Mouse (Mus musculus): ENCODE data around the gene Psmd14. TPM values are rescaled to one million over a fixed set of nuclear protein-coding genes. Genes with fewer than 3 reads are reported as not detected.

The Psmd14 gene
- polyA plus RNA-seq, 1 experiment from 2014 or later, result 206 TPM

- no peak for DNase-seq (ENCODE audit: low spot score)
- no peaks in the 10 kb centered on the region for H3K4me1 ChIP-seq
- no peak overlapping the region for H3K4me3 ChIP-seq
- H3K9me3 ChIP-seq, result no peaks in the 10 kb centered on the region
- peaks cover 18% of the 10 kb centered on the region for H3K36me3 ChIP-seq
- H3K27me3 ChIP-seq (ENCODE audit: insufficient read depth, poor library complexity, severe bottlenecking), result no peaks in the 10 kb centered on the region
- H3K27ac ChIP-seq, result no peak overlapping the region
These were observed 69.3 kb downstream of the Psmd14 start for GRCm38 (mm10) chr2:61780794-61781193.

- no peak overlapping the region for H3K27ac ChIP-seq
- no peak overlapping the region for H3K4me3 ChIP-seq
- H3K27me3 ChIP-seq (ENCODE audit: insufficient read depth, poor library complexity, severe bottlenecking), result no peaks in the 10 kb centered on the region
- no peaks in the 10 kb centered on the region for H3K4me1 ChIP-seq
- DNase-seq (ENCODE audit: low spot score), result no peak
- H3K36me3 ChIP-seq, result 0 out of 2 replicates have a peak, but pooled peaks cover 3% of the 10 kb centered on the region
- no peaks in the 10 kb centered on the region for H3K9me3 ChIP-seq
- WGBS, result 86% methylated on average over 5 of the region's 5 CpGs
These were observed 83.5 kb downstream of the Psmd14 start for GRCm38 (mm10) chr2:61794960-61795359.

- Histone ChIP-seq H3K27ac (no peak overlapping the region), H3K4me3 (no peak overlapping the region), H3K36me3 (no peaks in the 10 kb centered on the region), H3K4me1 (peaks cover 7% of the 10 kb centered on the region), H3K9me3 (no peaks in the 10 kb centered on the region), H3K27me3 (ENCODE audit: insufficient read depth, poor library complexity, severe bottlenecking) (peaks cover 21% of the 10 kb centered on the region)
- WGBS, result 94% methylated on average over 1 of the region's 1 CpGs
- DNase-seq (ENCODE audit: low spot score), result no peak
These were observed 86.6 kb downstream of the Psmd14 start for GRCm38 (mm10) chr2:61798048-61798447.

GRCm38 (mm10) chr2:61802656-61803251 lies 91.3 kb downstream of the Psmd14 start, which contains the start of gene Tbr1:
Gene Tbr1, plus strand, starts transcription at chr2:61802930.
- 3% methylated on average over 11 of the region's 11 CpGs for WGBS
- Histone ChIP-seq H3K27me3 (ENCODE audit: insufficient read depth, poor library complexity, severe bottlenecking) (peaks cover 66% of the 10 kb centered on the region), H3K4me3 (peak within 1 kb of the TSS; percentile 37), H3K9me3 (no peaks in the 10 kb centered on the region), H3K36me3 (no peaks in the 10 kb centered on the region), H3K27ac (no peak within 1 kb of the TSS), H3K4me1 (peaks cover 31% of the 10 kb centered on the region)
- no peak for DNase-seq (ENCODE audit: low spot score)

GRCm38 (mm10) chr2:61803443-61804367 lies 92.2 kb downstream of the Psmd14 start:
- H3K9me3 ChIP-seq, result no peaks in the 10 kb centered on the region
- no peak overlapping the region for H3K27ac ChIP-seq
- peaks cover 75% of the 10 kb centered on the region for H3K27me3 ChIP-seq (ENCODE audit: insufficient read depth, poor library complexity, severe bottlenecking)
- no peak for DNase-seq (ENCODE audit: low spot score)
- H3K4me1 ChIP-seq, result peaks cover 31% of the 10 kb centered on the region
- WGBS, result 2% methylated on average over 29 of the region's 29 CpGs
- H3K4me3 ChIP-seq, result peak overlapping the region; percentile 37
- H3K36me3 ChIP-seq, result no peaks in the 10 kb centered on the region

- DNase-seq (ENCODE audit: low spot score), result no peak
- H3K27me3 ChIP-seq (ENCODE audit: insufficient read depth, poor library complexity, severe bottlenecking), result peaks cover 82% of the 10 kb centered on the region
- no peak overlapping the region for H3K4me3 ChIP-seq
- H3K36me3 ChIP-seq, result no peaks in the 10 kb centered on the region
- H3K27ac ChIP-seq, result no peak overlapping the region
- no peaks in the 10 kb centered on the region for H3K9me3 ChIP-seq
- peaks cover 31% of the 10 kb centered on the region for H3K4me1 ChIP-seq
- 2% methylated on average over 10 of the region's 10 CpGs for WGBS
These were observed 92.9 kb downstream of the Psmd14 start for GRCm38 (mm10) chr2:61804382-61804840.

GRCm38 (mm10) chr2:61804841-61805540 lies 93.5 kb downstream of the Psmd14 start:
- Histone ChIP-seq H3K27me3 (ENCODE audit: insufficient read depth, poor library complexity, severe bottlenecking) (peaks cover 88% of the 10 kb centered on the region), H3K36me3 (no peaks in the 10 kb centered on the region), H3K9me3 (no peaks in the 10 kb centered on the region), H3K4me1 (peaks cover 31% of the 10 kb centered on the region), H3K27ac (no peak overlapping the region), H3K4me3 (peak overlapping the region; percentile 40)
- DNase-seq (ENCODE audit: low spot score), result peak; percentile 79
- WGBS, result under 1% methylated on average over 39 of the region's 39 CpGs

- H3K36me3 ChIP-seq, result no peaks in the 10 kb centered on the region
- H3K4me3 ChIP-seq, result peak overlapping the region; percentile 40
These were observed 94.2 kb downstream of the Psmd14 start for GRCm38 (mm10) chr2:61805541-61806345.

GRCm38 (mm10) chr2:61806346-61806825 lies 94.9 kb downstream of the Psmd14 start:
- Histone ChIP-seq H3K9me3 (no peaks in the 10 kb centered on the region), H3K4me1 (peaks cover 34% of the 10 kb centered on the region), H3K27ac (no peak overlapping the region), H3K36me3 (no peaks in the 10 kb centered on the region), H3K27me3 (ENCODE audit: insufficient read depth, poor library complexity, severe bottlenecking) (peaks cover 98% of the 10 kb centered on the region), H3K4me3 (no peak overlapping the region)
- DNase-seq (ENCODE audit: low spot score), result no peak
- 7% methylated on average over 3 of the region's 3 CpGs for WGBS

More at GRCm38 (mm10) chr2:61805541-61806345, 94.2 kb downstream of the Psmd14 start:
- DNase-seq (ENCODE audit: low spot score), result peak; percentile 77
- Histone ChIP-seq H3K27ac (no peak overlapping the region), H3K9me3 (no peaks in the 10 kb centered on the region), H3K27me3 (ENCODE audit: insufficient read depth, poor library complexity, severe bottlenecking) (peaks cover 96% of the 10 kb centered on the region), H3K4me1 (peaks cover 31% of the 10 kb centered on the region)
- under 1% methylated on average over 39 of the region's 39 CpGs for WGBS

GRCm38 (mm10) chr2:61807151-61807550 lies 95.7 kb downstream of the Psmd14 start:
- H3K9me3 ChIP-seq, result no peaks in the 10 kb centered on the region
- peak; percentile 79 for DNase-seq (ENCODE audit: low spot score)
- no peak overlapping the region for H3K27ac ChIP-seq
- H3K4me1 ChIP-seq, result peaks cover 41% of the 10 kb centered on the region
- H3K27me3 ChIP-seq (ENCODE audit: insufficient read depth, poor library complexity, severe bottlenecking), result peaks cover 98% of the 10 kb centered on the region
- peak overlapping the region; percentile 34 for H3K4me3 ChIP-seq
- H3K36me3 ChIP-seq, result no peaks in the 10 kb centered on the region
- under 1% methylated on average over 22 of the region's 22 CpGs for WGBS

GRCm38 (mm10) chr2:61807781-61808180 lies 96.3 kb downstream of the Psmd14 start:
- 28% methylated on average over 2 of the region's 2 CpGs for whole genome bisulfite sequencing
- Histone ChIP-seq H3K4me1 (peaks cover 39% of the 10 kb centered on the region), H3K9me3 (no peaks in the 10 kb centered on the region), H3K4me3 (no peak overlapping the region), H3K27me3 (ENCODE audit: insufficient read depth, poor library complexity, severe bottlenecking) (peaks cover 98% of the 10 kb centered on the region), H3K36me3 (no peaks in the 10 kb centered on the region), H3K27ac (no peak overlapping the region)
- no peak for DNase-seq (ENCODE audit: low spot score)

GRCm38 (mm10) chr2:61808776-61809175 lies 97.3 kb downstream of the Psmd14 start:
- H3K4me3 ChIP-seq, result no peak overlapping the region
- DNase-seq (ENCODE audit: low spot score), result no peak

More at GRCm38 (mm10) chr2:61808776-61809175, 97.3 kb downstream of the Psmd14 start:
- H3K36me3 ChIP-seq, result no peaks in the 10 kb centered on the region
- H3K27me3 ChIP-seq (ENCODE audit: insufficient read depth, poor library complexity, severe bottlenecking), result peaks cover 98% of the 10 kb centered on the region
- no peaks in the 10 kb centered on the region for H3K9me3 ChIP-seq
- WGBS, result under 1% methylated on average over 6 of the region's 6 CpGs
- H3K4me1 ChIP-seq, result peaks cover 30% of the 10 kb centered on the region
- no peak overlapping the region for H3K27ac ChIP-seq

All from heart, embryonic 10.5 days (tissue).